Mouse (Mus musculus): ENCODE results near the gene B430306N03Rik.
"Not testable (repeated sequence)": the region's sequence is repeated elsewhere in the genome, so short reads cannot be mapped to it uniquely, and the experiment has no call there.

The B430306N03Rik gene

GRCm38 (mm10) chr17:48301792-48302191 is 14.1 kb upstream of the B430306N03Rik start:
- CTCF ChIA-PET, result no interaction called here

- CTCF ChIA-PET, result no interaction called here
Observed at GRCm38 (mm10) chr17:48312124-48312523, 3.8 kb upstream of the B430306N03Rik start.

DNA sequence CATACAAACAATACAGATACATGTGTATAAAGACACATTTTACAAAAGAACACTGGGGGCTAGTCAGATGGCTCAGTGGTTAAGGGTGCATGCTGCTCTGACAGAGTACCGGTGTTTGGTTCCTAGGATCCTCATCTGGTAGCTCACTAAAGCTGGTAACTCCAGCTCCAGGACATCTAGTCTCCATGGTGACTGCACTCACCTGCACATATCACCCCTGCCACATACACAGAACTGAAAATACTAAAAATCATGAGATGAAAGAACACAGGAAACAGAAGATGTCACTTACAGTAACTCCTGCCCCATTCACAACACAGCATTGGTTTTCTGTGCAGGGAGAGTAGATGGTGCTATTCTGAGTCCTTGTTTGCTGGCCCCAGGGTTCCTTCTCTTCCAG is 2.7 kb downstream of the B430306N03Rik start:
- CTCF ChIA-PET, result no interaction called here

- CTCF ChIA-PET, result no interaction called here
Observed at GRCm38 (mm10) chr17:48321279-48321678, 5.3 kb downstream of the B430306N03Rik start.

GRCm38 (mm10) chr17:48323236-48323635 is 7.3 kb downstream of the B430306N03Rik start:
- CTCF ChIA-PET, result no interaction called here

- CTCF ChIA-PET, result no interaction called here
Observed at GRCm38 (mm10) chr17:48324258-48324657, 8.3 kb downstream of the B430306N03Rik start.

DNA sequence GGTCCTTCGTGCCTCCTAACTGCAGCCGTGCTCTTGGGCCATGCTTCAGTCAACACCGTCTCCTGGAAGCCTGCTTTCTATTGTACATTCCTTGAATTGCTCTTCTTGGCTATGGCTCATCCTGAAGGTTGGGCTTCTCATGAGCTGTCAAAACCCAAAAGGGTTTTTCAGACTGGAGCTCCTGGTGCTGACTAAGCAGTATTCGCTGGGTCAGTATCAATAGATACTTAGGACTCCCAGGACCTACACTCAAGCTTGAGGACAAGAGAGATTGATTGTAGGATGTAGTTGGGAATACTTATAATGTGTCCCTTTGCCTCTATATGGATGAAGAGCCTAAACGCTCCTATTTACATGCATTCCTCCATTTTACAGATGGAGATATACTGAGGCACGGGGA is 9.2 kb downstream of the B430306N03Rik start:
- CTCF ChIA-PET, result no interaction called here

DNA sequence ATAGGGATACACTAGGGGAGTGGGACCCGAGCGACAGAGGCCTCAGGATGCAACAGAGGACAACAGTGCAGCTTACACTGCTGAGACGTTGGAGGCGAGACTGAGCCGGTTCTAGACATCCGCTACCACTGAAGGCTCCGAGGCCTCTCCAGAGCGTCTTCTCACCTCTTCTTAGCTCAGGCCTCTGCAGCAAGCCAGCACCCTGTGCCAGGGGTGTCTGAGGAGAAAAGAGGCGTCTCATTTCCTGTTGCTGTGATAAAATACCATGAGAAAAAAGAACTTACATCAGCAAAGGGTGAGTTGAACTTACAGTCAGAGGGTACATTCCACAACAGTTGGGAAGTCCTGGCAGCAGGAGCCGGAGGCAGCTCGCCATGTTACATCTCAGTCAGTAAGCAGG is 9.7 kb downstream of the B430306N03Rik start:
- CTCF ChIA-PET, result no interaction called here

- CTCF ChIA-PET, result interaction anchor here (0.7 kb wide), 1 partner anchor 24 kb away, joined by 6 read pairs; no protein-coding TSS in a partner anchor
Observed at GRCm38 (mm10) chr17:48326656-48327055, 10.7 kb downstream of the B430306N03Rik start.

- CTCF ChIA-PET, result no interaction called here
Observed at GRCm38 (mm10) chr17:48332524-48332923, 16.6 kb downstream of the B430306N03Rik start.

GRCm38 (mm10) chr17:48334186-48334585 is 18.2 kb downstream of the B430306N03Rik start:
- CTCF ChIA-PET, result interaction anchor here (0.5 kb wide), 1 partner anchor 228 kb away, joined by 3 read pairs; no protein-coding TSS in a partner anchor

GRCm38 (mm10) chr17:48336857-48337256 is 20.9 kb downstream of the B430306N03Rik start:
- CTCF ChIA-PET, result interaction anchor here (0.6 to 1.9 kb wide), 3 partner anchors 62 to 1446 kb away, joined by 4 to 9 read pairs (median 5); partner anchors contain the start of gene Tbcc

- CTCF ChIA-PET, result no interaction called here
Observed at GRCm38 (mm10) chr17:48340267-48340666, 24.3 kb downstream of the B430306N03Rik start.

GRCm38 (mm10) chr17:48341947-48342346 is 26.0 kb downstream of the B430306N03Rik start:
- CTCF ChIA-PET, result no interaction called here

- CTCF ChIA-PET, result interaction anchor here (0.7 kb wide), 1 partner anchor 52 kb away, joined by 3 read pairs; no protein-coding TSS in a partner anchor
Observed at GRCm38 (mm10) chr17:48343065-48343464, 27.1 kb downstream of the B430306N03Rik start.

DNA sequence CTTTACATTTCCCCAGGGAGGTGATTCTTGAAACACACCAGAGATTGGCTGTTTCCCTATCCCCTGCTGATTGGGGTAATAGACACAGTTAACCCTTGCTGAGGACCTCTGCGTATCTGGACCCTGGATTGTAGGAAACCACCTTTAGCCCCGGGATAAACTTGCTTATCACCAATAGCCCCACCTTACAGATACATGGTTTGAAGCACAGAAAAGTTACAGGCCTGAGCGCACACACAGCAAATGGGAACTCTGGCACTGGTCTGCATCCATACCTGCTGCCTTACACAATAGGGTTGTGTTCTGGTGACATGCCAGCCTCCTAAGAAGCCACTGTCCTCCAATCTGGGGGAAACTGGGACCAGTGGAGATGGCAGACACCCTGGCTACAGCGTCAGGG is 29.9 kb downstream of the B430306N03Rik start:
- CTCF ChIA-PET, result no interaction called here

GRCm38 (mm10) chr17:48346231-48346630 is 30.3 kb downstream of the B430306N03Rik start, which contains the start of gene Trem2:
Gene Trem2 (plus strand): TSS chr17:48346401.
- CTCF ChIA-PET, result no interaction called here

DNA sequence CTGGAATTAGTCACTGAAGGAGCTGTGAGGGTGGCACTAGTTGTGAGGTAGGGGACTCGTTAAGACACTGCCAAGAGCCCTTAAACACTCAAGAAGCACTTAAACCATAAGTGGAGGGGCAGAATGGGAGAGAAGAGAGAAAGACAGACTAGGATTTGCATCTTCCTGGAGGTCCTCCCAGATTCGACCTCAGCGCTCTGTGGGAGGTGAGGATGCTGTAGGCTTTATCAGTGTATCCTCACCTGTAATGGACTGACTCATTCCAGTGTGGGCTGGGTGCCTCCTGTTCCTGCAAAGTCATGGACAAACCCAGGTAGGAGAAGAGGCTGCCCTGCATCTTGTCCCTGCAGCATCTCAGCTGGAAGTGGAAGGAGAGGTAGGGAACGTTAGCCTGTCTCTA is 30.9 kb downstream of the B430306N03Rik start:
- CTCF ChIA-PET, result no interaction called here

GRCm38 (mm10) chr17:48347287-48347686 is 31.3 kb downstream of the B430306N03Rik start:
- CTCF ChIA-PET, result no interaction called here

GRCm38 (mm10) chr17:48350681-48351193 is 34.8 kb downstream of the B430306N03Rik start:
- CTCF ChIA-PET, result no interaction called here

- CTCF ChIA-PET, result not testable (repeated sequence)
Observed at GRCm38 (mm10) chr17:48352976-48353375, 37.0 kb downstream of the B430306N03Rik start.

GRCm38 (mm10) chr17:48355822-48356221 is 39.9 kb downstream of the B430306N03Rik start:
- CTCF ChIA-PET, result no interaction called here

- CTCF ChIA-PET, result interaction anchor here (0.7 kb wide), 1 partner anchor 73 kb away, joined by 4 read pairs; no protein-coding TSS in a partner anchor
Observed at GRCm38 (mm10) chr17:48357892-48358291, 42.0 kb downstream of the B430306N03Rik start.

GRCm38 (mm10) chr17:48359616-48360015 is 43.7 kb downstream of the B430306N03Rik start, which contains the start of gene Treml1:
Gene Treml1 (plus strand): TSS chr17:48359916.
- CTCF ChIA-PET, result no interaction called here

All from spleen, embryonic (tissue).